Mouse (Mus musculus): ENCODE data around the gene Mrpl55. TPM values are rescaled to one million over a fixed set of nuclear protein-coding genes. Genes with fewer than 3 reads are reported as not detected.

Gene Mrpl55
- polyA plus RNA-seq (2012; ENCODE audit: low replicate concordance) = 12.2 and 19.9 TPM in 2 replicates

GRCm38 (mm10) chr11:59202081-59202995 lies at the start of gene Mrpl55:
Mrpl55 (plus strand) TSS chr11:59202486.

GRCm38 (mm10) chr11:59163255-59164236 lies 38.7 kb upstream of the Mrpl55 start, which contains the start of gene Iba57:
Iba57 (minus strand) TSS chr11:59163739.

GRCm38 (mm10) chr11:59182864-59183331 lies 19.4 kb upstream of the Mrpl55 start, which contains the start of gene Gjc2:
Gjc2 (minus strand) TSS chr11:59183213.

GRCm38 (mm10) chr11:59192059-59192386 lies 10.3 kb upstream of the Mrpl55 start, which contains the start of gene Guk1:
Guk1 (minus strand) TSS chr11:59192212.

GRCm38 (mm10) chr11:59208153-59208831 lies 6.0 kb downstream of the Mrpl55 start, which contains the start of gene 2310033P09Rik:
2310033P09Rik (plus strand) TSS chr11:59208321.

GRCm38 (mm10) chr11:59228122-59228953 lies 26.1 kb downstream of the Mrpl55 start, which contains the start of gene Arf1:
Arf1 (minus strand) TSS chr11:59228270.

Other genes with a start within 250 kb of the Mrpl55 start
- 23.0 TPM in 1 of 2 replicates, not detected in the other for gene Hist3h2a, start 247.8 kb upstream of the Mrpl55 start, polyA plus RNA-seq (2012; ENCODE audit: low replicate concordance)
- gene Trim17, start 247.8 kb upstream of the Mrpl55 start, polyA plus RNA-seq (2012; ENCODE audit: low replicate concordance) = 0.25 and 8.9 TPM in 2 replicates
- 82.2 and 147 TPM in 2 replicates for gene Trim11, start 224.4 kb upstream of the Mrpl55 start, polyA plus RNA-seq (2012; ENCODE audit: low replicate concordance)
- 0.40 and 1.8 TPM in 2 replicates for gene Obscn, start 66.1 kb upstream of the Mrpl55 start, polyA plus RNA-seq (2012; ENCODE audit: low replicate concordance)
- 4.8 and 7.4 TPM in 2 replicates for gene Iba57, start 38.7 kb upstream of the Mrpl55 start, polyA plus RNA-seq (2012; ENCODE audit: low replicate concordance)
- gene Gjc2, start 19.3 kb upstream of the Mrpl55 start, polyA plus RNA-seq (2012; ENCODE audit: low replicate concordance) = 0.08 and 0.10 TPM in 2 replicates
- gene Guk1, start 10.3 kb upstream of the Mrpl55 start, polyA plus RNA-seq (2012; ENCODE audit: low replicate concordance) = 25.8 and 30.4 TPM in 2 replicates
- gene 2310033P09Rik, start 5.8 kb downstream of the Mrpl55 start, polyA plus RNA-seq (2012; ENCODE audit: low replicate concordance) = 39.0 and 41.5 TPM in 2 replicates
- 169 and 214 TPM in 2 replicates for gene Arf1, start 25.8 kb downstream of the Mrpl55 start, polyA plus RNA-seq (2012; ENCODE audit: low replicate concordance)
- not detected in 2 replicates for gene Wnt3a, start 88.3 kb downstream of the Mrpl55 start, polyA plus RNA-seq (2012; ENCODE audit: low replicate concordance)
- gene Wnt9a, start 104.4 kb downstream of the Mrpl55 start, polyA plus RNA-seq (2012; ENCODE audit: low replicate concordance) = 0.08 and 0.16 TPM in 2 replicates
- not detected in 2 replicates for gene Prss38, start 173.2 kb downstream of the Mrpl55 start, polyA plus RNA-seq (2012; ENCODE audit: low replicate concordance)
- 7.4 and 11.1 TPM in 2 replicates for gene Jmjd4, start 247.6 kb downstream of the Mrpl55 start, polyA plus RNA-seq (2012; ENCODE audit: low replicate concordance)
- 2.5 and 6.5 TPM in 2 replicates for gene Snap47, start 248.7 kb downstream of the Mrpl55 start, polyA plus RNA-seq (2012; ENCODE audit: low replicate concordance)

All from hematopoietic multipotent progenitor cell, adult 10-12 weeks (in vitro differentiated cells).